Mouse (Mus musculus) limb, embryonic 15.5 days (tissue): ENCODE data around the gene Fam69b. TPM values are rescaled to one million over a fixed set of nuclear protein-coding genes. Genes with fewer than 3 reads are reported as not detected.

Source experiments
- ATAC-seq: fragments of 200-750 bp; cut with Nextera tagmentation; 2 replicates; pipeline ENCODE4 v1.8.0; 2017; ENCODE audit warnings: low read depth, moderate TSS enrichment; ENCODE audit not compliant: insufficient number of reproducible peaks, low FRiP score, low TSS enrichment
- H3K27ac ChIP-seq: fragments of 300-500 bp; sonication (generic); 2 replicates; pipeline ENCODE4 v1.5.1; 2015; ENCODE audit warnings: moderate library complexity, mild to moderate bottlenecking, inconsistent platforms
- H3K27me3 ChIP-seq: fragments of 300-500 bp; sonication (generic); 2 replicates; pipeline ENCODE4 v1.6.1; 2015; ENCODE audit warnings: inconsistent platforms
- H3K36me3 ChIP-seq: fragments of 300-500 bp; sonication (generic); 2 replicates; pipeline ENCODE4 v1.6.1; 2015; ENCODE audit warnings: inconsistent platforms
- H3K4me1 ChIP-seq: fragments of 300-500 bp; sonication (generic); 2 replicates; pipeline ENCODE4 v1.6.1; 2015; ENCODE audit warnings: inconsistent platforms
- H3K4me2 ChIP-seq: fragments of 300-500 bp; sonication (generic); 2 replicates; pipeline ENCODE4 v1.6.1; 2015; ENCODE audit warnings: mild to moderate bottlenecking, inconsistent platforms
- H3K4me3 ChIP-seq: fragments of 300-500 bp; sonication (generic); 2 replicates; pipeline ENCODE4 v1.5.1; 2015; ENCODE audit warnings: mild to moderate bottlenecking, inconsistent platforms
- H3K9ac ChIP-seq: fragments of 300-500 bp; sonication (generic); 2 replicates; pipeline ENCODE4 v1.6.1; 2015; ENCODE audit warnings: inconsistent platforms
- H3K9me3 ChIP-seq: fragments of 300-500 bp; sonication (generic); 2 replicates; pipeline ENCODE4 v1.6.1; 2016; ENCODE audit warnings: inconsistent platforms
- WGBS: fragments of 180-500 bp; shearing (Covaris S2); methylation state at CpG from one replicate; pipeline ENCODE4 v1.1.7; 2015; 5-methylcytosine and 5-hydroxymethylcytosine counted together
- microRNA counts: library from miRNA; unstranded; fragments of <30 nt; microRNA quantifications from one replicate; lab custom pipeline; 2016
- microRNA-seq: library from miRNA; unstranded; fragments of <30 nt; microRNA quantifications from one replicate; pipeline ENCODE4, GENCODE M21; 2016
- polyA plus RNA-seq: library from polyadenylated mRNA; unstranded; fragments of >200 nt; fragmentation: Nextera tagmentation; extraction: Ambion mirVana; gene quantifications from 2 replicates; pipeline ENCODE4 v1.2.1, GENCODE M21; 2015

Gene Fam69b
- polyA plus RNA-seq, 1 experiment from 2014 or later = 42.8 TPM

- ATAC-seq = no peak
- no peaks in the 10 kb centered on the region for H3K27me3 ChIP-seq
- no peak within 1 kb of the TSS for H3K4me2 ChIP-seq
- H3K9ac ChIP-seq = no peak within 1 kb of the TSS
- no peaks in the 10 kb centered on the region for H3K4me1 ChIP-seq
- H3K27ac ChIP-seq = no peak within 1 kb of the TSS
- no peaks in the 10 kb centered on the region for H3K36me3 ChIP-seq
- H3K9me3 ChIP-seq = no peaks in the 10 kb centered on the region
- 91% methylated on average over 3 of the region's 3 CpGs for WGBS
- H3K4me3 ChIP-seq = no peak within 1 kb of the TSS
Observed at GRCm38 (mm10) chr2:26671182-26671581, 42.9 kb downstream of the Fam69b start, which contains the start of gene Lcn4. Gene Lcn4 (minus strand): TSS chr2:26671282.

MicroRNAs encoded within 50 kb of the gene (microRNA counts, 519-probe panel; counts per million panel counts)
- 3,830 counts per million, percentile 88 among the panel's probes with 10 or more counts for microRNA mmu-miR-126-3p (lab: Ali Mortazavi, UCI)
- microRNA mmu-miR-126-5p (lab: Ali Mortazavi, UCI) = 3,017 counts per million, percentile 69 among the panel's probes with 10 or more counts

Small RNAs within 50 kb of the gene (microRNA-seq; reads per million reads assigned to microRNA genes)
- gene Mir126a (not detected), gene Mir126b (not detected)

Other genes starting within 250 kb of the Fam69b start
- gene Snapc4, start 247.8 kb upstream of the Fam69b start, polyA plus RNA-seq = 23.7 and 25.8 TPM in 2 replicates
- gene Entr1, start 239.1 kb upstream of the Fam69b start, polyA plus RNA-seq = 111 and 121 TPM in 2 replicates
- 91.1 and 95.2 TPM in 2 replicates for gene Pmpca, start 239.1 kb upstream of the Fam69b start, polyA plus RNA-seq
- 17.1 and 19.6 TPM in 2 replicates for gene Inpp5e, start 219.3 kb upstream of the Fam69b start, polyA plus RNA-seq
- gene Sec16a, start 183.2 kb upstream of the Fam69b start, polyA plus RNA-seq = 26.2 and 30.5 TPM in 2 replicates
- 23.1 and 24.3 TPM in 2 replicates for gene Notch1, start 111.8 kb upstream of the Fam69b start, polyA plus RNA-seq
- gene Egfl7, start 48.4 kb upstream of the Fam69b start, polyA plus RNA-seq = 107 and 122 TPM in 2 replicates
- gene Gm20532, start 41.8 kb upstream of the Fam69b start, polyA plus RNA-seq = 0.24 TPM in 1 of 2 replicates, not detected in the other
- gene Agpat2, start 24.0 kb upstream of the Fam69b start, polyA plus RNA-seq = 31.5 and 36.3 TPM in 2 replicates
- gene Lcn4, start 42.8 kb downstream of the Fam69b start, polyA plus RNA-seq = not detected in 2 replicates
- gene Abo, start 236.5 kb downstream of the Fam69b start, polyA plus RNA-seq = not detected in 2 replicates